Mouse (Mus musculus): Measurements from ENCODE around the gene Rps15. TPM values are rescaled to one million over a fixed set of nuclear protein-coding genes. Genes with fewer than 3 reads are reported as not detected.

The Rps15 gene
- 4,761 TPM for polyA plus RNA-seq (2012; fragmentation: generic; extraction: Trizol)

DNA sequence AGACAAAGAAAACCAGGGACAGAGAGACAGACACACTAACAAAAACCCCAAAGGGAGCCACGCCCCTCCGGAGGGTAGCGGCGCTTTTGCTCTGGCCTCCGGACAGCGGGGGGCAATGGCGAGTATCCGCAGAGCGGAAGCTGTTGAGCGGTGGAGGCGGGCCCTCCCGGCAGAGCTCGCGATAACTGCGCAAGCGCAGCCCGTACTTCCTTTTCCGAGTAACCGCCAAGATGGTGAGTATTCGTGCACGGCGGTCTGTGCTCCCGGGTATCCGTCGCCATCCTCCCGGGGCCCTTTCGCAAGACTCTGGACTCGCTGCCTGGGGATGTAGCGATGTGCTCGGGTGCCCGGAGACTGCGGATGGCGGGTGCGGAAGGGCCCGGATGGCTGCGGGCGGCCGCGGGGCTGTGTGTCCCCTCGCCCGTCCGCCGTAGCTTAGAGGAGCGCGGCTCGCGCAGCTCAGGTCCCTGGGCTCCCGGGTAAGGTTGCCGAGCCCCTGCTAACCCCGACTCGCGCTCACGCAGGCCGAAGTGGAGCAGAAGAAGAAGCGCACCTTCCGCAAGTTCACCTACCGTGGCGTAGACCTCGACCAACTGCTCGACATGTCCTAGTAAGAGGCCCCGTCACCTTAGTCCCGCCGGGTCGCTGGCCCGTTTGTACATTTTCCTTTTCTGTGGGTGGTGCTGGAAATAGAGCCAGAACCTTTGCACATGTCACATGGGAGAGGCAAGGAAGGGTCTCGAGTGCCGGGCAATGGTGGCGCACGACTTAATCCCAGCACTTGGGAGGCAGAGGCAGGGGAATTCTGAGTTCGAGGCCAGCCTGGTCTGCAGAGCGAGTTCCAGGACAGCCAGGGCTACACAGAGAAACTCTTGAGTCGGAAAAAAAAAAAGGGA is at the start of gene Rps15:
TSS of gene Rps15 (plus strand) at position 203 of the 896 bp plus-strand sequence.
- TF ChIP-seq CEBPB (IDR thresholded peaks at IDR 0.05; ENCODE audit: insufficient read depth, poor library complexity, severe bottlenecking), result no peak
- peak; percentile 51 for TF ChIP-seq SRF (IDR thresholded peaks at IDR 0.05; ENCODE audit: control insufficient read depth, insufficient read length, low read depth)
- no peak for TF ChIP-seq MYOD1 (IDR thresholded peaks at IDR 0.05; ENCODE audit: control insufficient read depth in 1 of 3, insufficient read length in 2 of 3, low read depth in 2 of 3)
- peak in 1 of 3 experiments; percentile 28 for TF ChIP-seq MYOG (IDR thresholded peaks at IDR 0.05; ENCODE audit: control insufficient read depth in 1 of 3, insufficient read depth in 1 of 3, insufficient read length in 2 of 3, low read depth in 2 of 3)
- TF ChIP-seq TCF3 (IDR thresholded peaks at IDR 0.05; ENCODE audit: insufficient read length, low read depth), result no peak
- TF ChIP-seq POLR2AphosphoS2 (IDR thresholded peaks at IDR 0.05; ENCODE audit: insufficient read length, low read depth), result peak; percentile 98
- TF ChIP-seq USF1 (IDR thresholded peaks at IDR 0.05; ENCODE audit: low read depth), result no peak
- no peak for TF ChIP-seq REST (IDR thresholded peaks at IDR 0.05; ENCODE audit: insufficient read depth, insufficient read length)
- TF ChIP-seq E2F4 (IDR thresholded peaks at IDR 0.05; ENCODE audit: insufficient read depth), result no peak
- TF ChIP-seq MAX (IDR thresholded peaks at IDR 0.05; ENCODE audit: low read depth), result no peak
- TF ChIP-seq POLR2A (IDR thresholded peaks at IDR 0.05; ENCODE audit: insufficient read length, low read depth), result peak; percentile 97
- no peak for TF ChIP-seq TCF12 (IDR thresholded peaks at IDR 0.05; ENCODE audit: insufficient read depth, poor library complexity, severe bottlenecking)
- H3K27me3 ChIP-seq (ENCODE audit: control insufficient read depth, insufficient read depth, insufficient read length), result no peaks in the 10 kb centered on the region
- H3ac ChIP-seq (ENCODE audit: control insufficient read depth, insufficient read length), result peak within 1 kb of the TSS; percentile 67
- H3K79me2 ChIP-seq (ENCODE audit: control insufficient read depth, insufficient read depth), result peaks cover 15% of the 10 kb centered on the region
- H3K36me3 ChIP-seq (ENCODE audit: control insufficient read depth, insufficient read depth), result peaks cover 23% of the 10 kb centered on the region
- peak within 1 kb of the TSS; percentile 84 for H3K4me2 ChIP-seq (ENCODE audit: low read depth)
- peak within 1 kb of the TSS; percentile 94 for H3K4me3 ChIP-seq

DNA sequence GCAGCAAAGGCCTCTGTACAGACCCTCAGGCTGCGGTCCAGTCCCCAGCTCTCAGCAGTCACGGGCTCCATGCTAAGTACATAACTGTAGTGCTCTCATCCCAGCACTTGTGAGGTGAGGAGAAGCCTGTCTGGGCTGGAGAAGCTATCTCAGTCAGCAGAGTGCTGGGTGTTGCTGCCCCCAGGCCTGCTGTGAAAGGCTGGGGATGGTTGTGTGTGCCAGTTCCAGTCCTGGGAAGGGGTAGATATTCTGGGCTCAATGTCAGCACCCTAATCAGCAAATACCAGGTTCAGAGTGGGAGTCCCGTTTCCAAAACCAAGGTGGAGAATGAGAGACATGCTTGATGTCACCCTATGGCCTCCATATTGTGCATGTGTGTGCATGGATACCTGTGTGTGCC is 49.6 kb upstream of the Rps15 start:
- Histone ChIP-seq H3K4me3 (no peak overlapping the region), H3K27me3 (ENCODE audit: control insufficient read depth, insufficient read depth, insufficient read length) (no peaks in the 10 kb centered on the region), H3ac (ENCODE audit: control insufficient read depth, insufficient read length) (no peak overlapping the region), H3K79me2 (ENCODE audit: control insufficient read depth, insufficient read depth) (no peaks in the 10 kb centered on the region), H3K4me2 (ENCODE audit: low read depth) (no peak overlapping the region), H3K36me3 (ENCODE audit: control insufficient read depth, insufficient read depth) (peaks cover 7% of the 10 kb centered on the region)
- TF ChIP-seq MAX (IDR thresholded peaks at IDR 0.05; ENCODE audit: low read depth), result no peak
- TF ChIP-seq E2F4 (IDR thresholded peaks at IDR 0.05; ENCODE audit: insufficient read depth), result no peak
- TF ChIP-seq MYOG (IDR thresholded peaks at IDR 0.05; ENCODE audit: control insufficient read depth in 1 of 3, insufficient read depth in 1 of 3, insufficient read length in 2 of 3, low read depth in 2 of 3), result no peak
- TF ChIP-seq MYOD1 (IDR thresholded peaks at IDR 0.05; ENCODE audit: control insufficient read depth in 1 of 3, insufficient read length in 2 of 3, low read depth in 2 of 3), result no peak
- TF ChIP-seq CEBPB (IDR thresholded peaks at IDR 0.05; ENCODE audit: insufficient read depth, poor library complexity, severe bottlenecking), result no peak
- no peak for TF ChIP-seq REST (IDR thresholded peaks at IDR 0.05; ENCODE audit: insufficient read depth, insufficient read length)

DNA sequence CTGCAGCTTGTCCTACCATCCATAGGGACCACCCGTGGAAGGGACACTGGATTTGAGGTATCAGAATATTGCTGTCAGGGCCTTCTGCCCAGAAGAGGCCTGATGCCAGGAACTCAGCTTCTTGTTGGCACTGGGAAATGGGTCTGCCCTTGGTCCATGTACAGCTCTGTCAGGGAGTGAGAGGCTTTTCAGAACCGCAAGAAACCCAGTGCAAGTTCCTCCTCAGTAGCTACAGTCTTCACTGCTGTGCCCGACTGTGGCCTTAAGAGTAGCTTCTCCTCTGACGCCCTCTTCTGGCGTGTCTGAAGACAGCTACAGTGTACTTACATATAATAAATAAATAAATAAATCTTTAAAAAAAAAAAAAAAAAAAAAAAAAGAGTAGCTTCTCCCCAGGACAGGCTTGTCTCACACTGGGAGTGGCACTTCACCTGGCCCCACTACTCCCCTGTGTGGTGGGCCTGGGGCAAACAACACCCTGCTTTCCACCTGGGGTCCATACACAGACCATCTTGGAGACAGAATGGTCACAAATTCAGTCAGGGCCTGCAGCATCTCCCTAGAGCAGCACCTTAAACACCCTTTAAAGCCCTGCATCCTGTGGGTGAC is 47.4 kb upstream of the Rps15 start:
- Histone ChIP-seq H3K36me3 (ENCODE audit: control insufficient read depth, insufficient read depth) (no peaks in the 10 kb centered on the region), H3K79me2 (ENCODE audit: control insufficient read depth, insufficient read depth) (peaks cover 6% of the 10 kb centered on the region), H3K27me3 (ENCODE audit: control insufficient read depth, insufficient read depth, insufficient read length) (no peaks in the 10 kb centered on the region), H3ac (ENCODE audit: control insufficient read depth, insufficient read length) (no peak overlapping the region), H3K4me2 (ENCODE audit: low read depth) (no peak overlapping the region), H3K4me3 (no peak overlapping the region)
- TF ChIP-seq TCF12 (IDR thresholded peaks at IDR 0.05; ENCODE audit: insufficient read depth, poor library complexity, severe bottlenecking) (no peak), E2F4 (IDR thresholded peaks at IDR 0.05; ENCODE audit: insufficient read depth) (no peak), MAX (IDR thresholded peaks at IDR 0.05; ENCODE audit: low read depth) (no peak), MYOD1 (IDR thresholded peaks at IDR 0.05; ENCODE audit: control insufficient read depth in 1 of 3, insufficient read length in 2 of 3, low read depth in 2 of 3) (no peak), REST (IDR thresholded peaks at IDR 0.05; ENCODE audit: insufficient read depth, insufficient read length) (no peak), CEBPB (IDR thresholded peaks at IDR 0.05; ENCODE audit: insufficient read depth, poor library complexity, severe bottlenecking) (no peak), POLR2A (IDR thresholded peaks at IDR 0.05; ENCODE audit: insufficient read length, low read depth) (no peak), POLR2AphosphoS2 (IDR thresholded peaks at IDR 0.05; ENCODE audit: insufficient read length, low read depth) (no peak), SRF (IDR thresholded peaks at IDR 0.05; ENCODE audit: control insufficient read depth, insufficient read length, low read depth) (no peak), USF1 (IDR thresholded peaks at IDR 0.05; ENCODE audit: low read depth) (no peak), MYOG (IDR thresholded peaks at IDR 0.05; ENCODE audit: control insufficient read depth in 1 of 3, insufficient read depth in 1 of 3, insufficient read length in 2 of 3, low read depth in 2 of 3) (no peak), TCF3 (IDR thresholded peaks at IDR 0.05; ENCODE audit: insufficient read length, low read depth) (no peak)

DNA sequence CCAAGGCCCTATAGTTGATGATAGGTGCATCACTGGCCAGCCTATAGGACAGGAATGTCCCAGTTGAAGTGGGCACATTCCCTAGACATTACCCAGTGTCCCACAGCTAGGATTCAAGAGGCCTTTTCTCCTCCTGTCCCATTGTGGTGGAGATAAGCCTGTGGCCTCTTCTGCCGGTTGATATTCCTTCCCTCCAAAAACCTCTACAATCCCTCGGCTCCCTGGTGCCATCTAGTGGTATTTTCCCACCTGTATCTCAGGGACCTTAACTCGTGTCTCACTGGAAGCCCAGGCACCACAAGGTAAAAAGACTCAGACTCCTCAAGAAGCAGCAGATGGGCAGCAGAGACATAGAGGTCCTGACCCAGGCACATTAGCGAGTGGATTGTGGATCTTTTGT is 46.7 kb upstream of the Rps15 start:
- Histone ChIP-seq H3ac (ENCODE audit: control insufficient read depth, insufficient read length) (no peak overlapping the region), H3K36me3 (ENCODE audit: control insufficient read depth, insufficient read depth) (no peaks in the 10 kb centered on the region), H3K4me3 (no peak overlapping the region), H3K79me2 (ENCODE audit: control insufficient read depth, insufficient read depth) (peaks cover 13% of the 10 kb centered on the region), H3K27me3 (ENCODE audit: control insufficient read depth, insufficient read depth, insufficient read length) (no peaks in the 10 kb centered on the region), H3K4me2 (ENCODE audit: low read depth) (no peak overlapping the region)
- TF ChIP-seq CEBPB (IDR thresholded peaks at IDR 0.05; ENCODE audit: insufficient read depth, poor library complexity, severe bottlenecking), result no peak
- peak; percentile 34 for TF ChIP-seq SRF (IDR thresholded peaks at IDR 0.05; ENCODE audit: control insufficient read depth, insufficient read length, low read depth)
